Mouse (Mus musculus): ENCODE measurements around the gene Pate2.

GRCm38 (mm10) chr9:35535876-35536275, 34.2 kb upstream of the Pate2 start:
- TF ChIP-seq ZC3H11A (IDR thresholded peaks at IDR 0.05; ENCODE audit: borderline replicate concordance, low read depth, low read length) (no peak), ZNF384 (IDR thresholded peaks at IDR 0.05; ENCODE audit: low read depth, low read length) (no peak)

All from ES-E14 (cell line).